Mouse (Mus musculus) stomach, adult 2 months (tissue): ENCODE data around the gene Fhdc1. TPM values are rescaled to one million over a fixed set of nuclear protein-coding genes. Genes with fewer than 3 reads are reported as not detected.

Experiments used
- polyA plus RNA-seq: library from polyadenylated mRNA; depleted of rRNA; stranded (reverse); fragments of >200 nt; gene quantifications from 2 replicates; pipeline ENCODE4 v1.2.3, GENCODE M21; 2012; rRNA removed

The Fhdc1 gene
- polyA plus RNA-seq, result 4.5 and 5.9 TPM in 2 replicates

GRCm38 (mm10) chr3:84480006-84480897 lies at the start of gene Fhdc1:
TSS of gene Fhdc1 (minus strand) at chr3:84480429.

Other genes starting within 250 kb of the Fhdc1 start
- gene Trim2, start 173.6 kb downstream of the Fhdc1 start, polyA plus RNA-seq, result 12.1 and 22.8 TPM in 2 replicates
- 4.0 and 5.0 TPM in 2 replicates for gene Arfip1, start 102.2 kb upstream of the Fhdc1 start, polyA plus RNA-seq
- gene Tigd4, start 113.1 kb upstream of the Fhdc1 start, polyA plus RNA-seq, result not detected in 2 replicates
- 1.8 and 3.1 TPM in 2 replicates for gene Tmem154, start 185.8 kb upstream of the Fhdc1 start, polyA plus RNA-seq